In genomic region chr7:139883545-139883944, GRCm38 (mm10) we compare ENCODE assay signal across 10 mouse cellular contexts.
"Had no signal": no experiment of that assay in that cellular context is flagged by ENCODE, and none has a peak within 500 bp of the region (broad histone marks: within the 10 kb centered on the region; RNA-seq: fewer than 3 reads in every experiment).

No protein-coding gene starts in this region.

- DNase-seq: lung, adult 18-20 months; lung, embryonic 14.5 days; lung, postnatal 10 days; lung, postnatal 4 days; midbrain, embryonic 14.5 days; retina, postnatal 1 day; right cerebral cortex, adult 18-20 months; thymus, adult 2 months; thymus, postnatal 25 days; thymus, postnatal 4 days had no signal
